Mouse (Mus musculus): ENCODE measurements around the gene Rgn. TPM values are rescaled to one million over a fixed set of nuclear protein-coding genes. Genes with fewer than 3 reads are reported as not detected.
A peak's percentile ranks its signal among the peaks of the same experiment; 100 is the strongest.

Rgn gene
- total RNA-seq (2021) = 10 to 100 TPM in 1 of 2 experiments, 1 to 10 TPM in 1; 3.9 to 35.1 TPM
- long read RNA-seq, experiment 1, transcript Rgn-201 (7 exons, 1,607 nt) = major isoform, 15 of 20 reads
- long read RNA-seq, experiment 1, partial matches to known transcripts = 2 of 20 reads
- long read RNA-seq, experiment 1, other reads (novel, unspliced or antisense) = 3 of 20 reads
- long read RNA-seq, experiment 2, partial matches to known transcripts = 0 of 5 reads
- long read RNA-seq, experiment 2, other reads (novel, unspliced or antisense) = 5 of 5 reads

DNA sequence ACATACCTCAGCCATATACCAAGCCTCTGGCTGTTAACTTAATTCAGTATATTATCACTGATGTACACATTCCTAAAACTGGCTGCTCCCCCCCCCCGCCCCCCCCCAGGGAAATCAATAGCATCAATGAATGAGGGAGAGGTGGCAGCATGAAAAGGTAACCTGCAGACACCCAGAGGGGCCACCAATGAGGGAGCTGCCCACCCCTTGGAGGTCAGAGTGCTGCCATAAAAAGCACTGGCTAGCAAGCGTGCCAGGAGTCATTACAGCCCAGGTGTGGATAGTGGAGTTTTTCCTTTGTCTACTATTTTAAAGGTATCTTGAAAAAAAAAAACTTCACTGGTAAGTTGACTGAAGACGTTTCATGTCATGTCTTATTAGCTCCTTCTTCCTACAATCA, at the start of gene Rgn:
Gene Rgn (plus strand): TSS at position 256 of the 400 bp plus-strand sequence.
- no peak for DNase-seq (ENCODE audit: low spot score in 2 of 2)

GRCm38 (mm10) chrX:20520290-20520939, 29.2 kb upstream of the Rgn start:
- no peak for DNase-seq (ENCODE audit: low spot score in 2 of 2)

DNA sequence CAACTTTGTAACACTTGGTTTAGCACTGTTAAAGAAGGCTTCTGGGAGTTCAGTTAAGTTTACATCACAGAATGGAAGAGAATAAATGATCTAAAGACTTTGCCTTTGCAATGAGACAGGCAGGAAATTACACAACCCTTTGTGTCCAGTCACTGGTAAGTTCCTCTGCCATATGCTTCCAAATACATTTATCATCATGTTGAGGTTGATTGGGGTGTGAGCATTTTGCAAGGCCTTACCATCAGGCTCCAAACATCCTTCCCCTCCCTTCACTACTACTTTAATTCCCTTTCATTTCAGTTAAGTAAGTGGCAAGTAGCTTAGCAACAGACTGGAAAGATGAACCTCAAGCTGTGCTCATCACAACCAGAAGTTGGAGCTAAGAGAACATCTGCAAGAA, 28.0 kb upstream of the Rgn start:
- no peak for DNase-seq (ENCODE audit: low spot score in 2 of 2)

DNA sequence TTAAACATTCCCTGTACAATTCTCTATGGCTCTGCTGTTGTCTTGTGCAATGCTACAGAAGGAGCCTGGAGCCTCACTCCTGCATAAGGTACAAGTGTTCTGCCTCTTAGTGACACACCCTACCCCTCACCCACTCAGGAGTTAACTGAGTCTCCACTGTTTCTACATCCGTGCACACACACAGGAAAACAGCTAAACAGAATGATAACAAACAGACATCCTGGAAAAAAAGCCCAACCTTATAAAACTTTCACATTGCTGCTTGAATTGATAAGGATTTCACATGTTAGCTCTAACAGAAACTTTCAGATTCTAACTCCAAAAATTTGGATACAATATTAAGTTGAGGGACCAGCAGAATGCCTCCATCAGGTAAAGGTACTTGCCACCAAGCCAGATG, 17.0 kb upstream of the Rgn start:
- no peak for DNase-seq (ENCODE audit: low spot score in 2 of 2)

GRCm38 (mm10) chrX:20543867-20544266, 5.7 kb upstream of the Rgn start:
- DNase-seq (ENCODE audit: low spot score in 2 of 2) = no peak

DNA sequence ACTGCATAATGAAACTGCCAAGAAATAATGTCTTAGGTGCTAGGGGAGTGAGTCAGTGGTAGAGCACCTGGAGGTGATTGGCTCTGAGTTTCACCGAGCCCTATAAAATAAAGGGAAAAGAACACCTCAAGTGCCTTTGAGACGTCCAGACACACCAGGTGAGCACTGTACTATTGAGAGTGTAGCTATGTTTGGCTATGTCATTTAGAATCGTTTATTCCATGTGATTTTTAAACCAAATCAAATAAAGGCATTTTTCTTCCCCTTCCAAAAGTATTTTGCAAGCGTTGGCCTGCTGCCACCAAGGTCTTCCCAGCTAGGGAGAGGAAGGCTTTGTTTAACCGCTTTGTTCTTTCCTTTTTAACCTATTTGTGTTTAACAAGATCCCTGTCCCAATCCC, 2.0 kb upstream of the Rgn start:
- peak in 1 of 2 experiments; percentile 12 for DNase-seq (ENCODE audit: low spot score in 2 of 2)

GRCm38 (mm10) chrX:20548011-20548879, 1.3 kb upstream of the Rgn start:
- peak; percentile 3 to 4 for DNase-seq (ENCODE audit: low spot score in 2 of 2)

GRCm38 (mm10) chrX:20548880-20549440, 627 bp upstream of the Rgn start:
- no peak for DNase-seq (ENCODE audit: low spot score in 2 of 2)

DNA sequence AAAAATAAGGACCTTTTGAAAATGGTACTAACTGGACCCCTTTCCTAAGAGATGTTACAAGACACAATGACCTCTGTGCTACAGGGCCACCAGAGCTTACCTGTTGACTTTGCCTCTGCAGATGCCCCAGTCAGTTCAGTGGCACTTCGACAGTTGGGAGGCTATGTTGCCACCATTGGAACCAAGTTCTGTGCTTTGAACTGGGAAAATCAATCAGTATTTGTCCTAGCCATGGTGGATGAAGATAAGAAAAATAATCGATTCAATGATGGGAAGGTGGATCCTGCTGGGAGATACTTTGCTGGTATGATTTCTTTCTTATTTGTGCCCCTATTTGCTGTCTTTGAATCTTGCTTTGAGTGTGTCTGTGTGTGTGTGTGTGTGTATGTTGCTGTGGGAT, 2.6 kb downstream of the Rgn start:
- no peak for DNase-seq (ENCODE audit: low spot score in 2 of 2)

GRCm38 (mm10) chrX:20561846-20562245, 12.3 kb downstream of the Rgn start:
- DNase-seq (ENCODE audit: low spot score in 2 of 2) = no peak

DNA sequence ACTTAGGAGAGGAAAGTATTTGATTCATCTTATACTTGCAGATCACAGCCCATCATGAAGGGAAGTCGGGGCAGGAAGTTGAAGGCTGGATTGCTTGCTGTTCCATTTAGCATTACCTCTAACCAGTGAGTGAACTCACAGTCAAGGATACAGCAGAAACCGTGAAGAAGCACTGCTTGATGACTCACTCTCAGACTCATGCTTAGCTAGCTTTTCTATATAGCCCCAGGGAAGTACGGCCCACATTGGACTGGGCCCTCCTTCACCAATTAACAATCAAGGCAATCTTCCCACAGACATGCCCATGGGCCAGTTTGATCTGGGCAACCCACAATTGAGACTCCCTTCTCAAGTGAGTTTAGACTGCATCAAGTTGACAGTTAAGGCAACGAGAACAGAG, 14.4 kb downstream of the Rgn start:
- DNase-seq (ENCODE audit: low spot score in 2 of 2) = no peak

- no peak for DNase-seq (ENCODE audit: low spot score in 2 of 2)
Measured at GRCm38 (mm10) chrX:20571024-20571423, 21.4 kb downstream of the Rgn start.

DNA sequence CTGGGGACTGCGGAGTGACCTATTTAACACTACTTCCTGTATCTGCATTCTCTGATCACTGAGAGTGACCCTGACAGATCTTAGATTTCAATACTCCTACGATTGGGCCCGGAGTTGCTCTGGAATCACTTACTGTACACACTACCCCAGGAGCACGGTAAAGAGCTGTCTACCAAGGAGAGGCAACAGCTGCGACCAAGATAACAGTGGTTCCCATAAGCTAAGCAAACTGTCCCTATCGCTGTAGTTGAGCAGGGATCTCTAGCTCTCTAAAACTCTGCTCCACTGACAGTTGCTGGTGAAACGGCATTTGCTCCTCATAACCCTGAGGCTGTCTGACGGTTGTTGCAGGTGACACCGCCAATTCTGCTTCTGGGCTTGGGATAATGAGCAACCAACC, 23.1 kb downstream of the Rgn start:
- DNase-seq (ENCODE audit: low spot score in 2 of 2) = no peak

GRCm38 (mm10) chrX:20573927-20574326, 24.3 kb downstream of the Rgn start:
- DNase-seq (ENCODE audit: low spot score in 2 of 2) = no peak

- DNase-seq (ENCODE audit: low spot score in 2 of 2) = no peak
Measured at GRCm38 (mm10) chrX:20587968-20588367, 38.4 kb downstream of the Rgn start.

DNA sequence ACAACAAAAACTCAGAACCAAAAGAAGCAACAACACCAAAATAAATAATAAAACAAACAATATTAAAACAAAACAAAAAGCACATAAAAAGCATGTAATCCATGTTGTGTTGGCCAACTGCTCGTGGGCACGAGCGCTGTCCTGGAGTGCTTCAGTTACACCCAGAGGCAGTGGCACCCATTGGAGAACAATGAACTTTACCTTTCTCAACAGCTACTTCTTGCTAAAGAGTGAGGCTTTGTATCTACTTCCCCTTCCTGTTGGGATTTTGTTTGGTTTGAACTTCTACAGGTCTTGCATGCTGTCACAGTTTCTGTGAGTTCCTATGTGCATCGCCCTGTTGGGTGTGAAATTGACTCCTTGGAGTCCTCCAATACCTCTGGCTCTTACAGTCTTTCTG, 58.9 kb downstream of the Rgn start:
- no peak for DNase-seq (ENCODE audit: low spot score in 2 of 2)

Other genes with a start within 250 kb of the Rgn start
- gene Rp2, start 185.3 kb upstream of the Rgn start, total RNA-seq (2021) = 10 to 100 TPM; 21.5 to 22.1 TPM
- 10 to 100 TPM in 1 of 2 experiments, 1 to 10 TPM in 1; 8.2 to 11.1 TPM for gene Jade3, start 124.1 kb upstream of the Rgn start, total RNA-seq (2021)
- gene Rbm10, start 67.7 kb downstream of the Rgn start, total RNA-seq (2021) = 10 to 100 TPM; 34.5 to 39.9 TPM
- gene Ndufb11, start 67.8 kb downstream of the Rgn start, total RNA-seq (2021) = 100 to 1,000 TPM; 271 to 272 TPM
- 100 to 1,000 TPM; 348 to 400 TPM for gene Uba1, start 108.5 kb downstream of the Rgn start, total RNA-seq (2021)
- gene Cdk16, start 138.2 kb downstream of the Rgn start, total RNA-seq (2021) = 100 to 1,000 TPM; 173 to 185 TPM
- gene Usp11, start 154.1 kb downstream of the Rgn start, total RNA-seq (2021) = 10 to 100 TPM; 49.7 to 53.2 TPM
- gene Araf, start 248.0 kb downstream of the Rgn start, total RNA-seq (2021) = 100 to 1,000 TPM; 161 to 168 TPM

Data from adrenal gland, postnatal 4 days (tissue).